Mouse (Mus musculus) gastrocnemius, postnatal 4 days (tissue): ENCODE measurements around the gene Khdc1c. TPM values are rescaled to one million over a fixed set of nuclear protein-coding genes. Genes with fewer than 3 reads are reported as not detected.

ENCODE experiments used
- total RNA-seq, 2 experiments: library from RNA; stranded (reverse); gene quantifications; 2 replicates each; pipeline ENCODE4 v1.2.3; 2021

Gene Khdc1c
- total RNA-seq, 2 experiments from 2014 or later: not detected

Other genes with a start within 250 kb of the Khdc1c start
- 1 to 10 TPM; 2.1 to 2.6 TPM for gene Tmem14a, start 149.8 kb upstream of the Khdc1c start, total RNA-seq
- 1 to 10 TPM in 1 of 2 experiments, not detected in 1; 1.0 TPM for gene Gsta3, start 127.7 kb upstream of the Khdc1c start, total RNA-seq
- gene Khdc1a, start 18.7 kb upstream of the Khdc1c start, total RNA-seq: not detected
- not detected for gene Khdc1b, start 15.2 kb downstream of the Khdc1c start, total RNA-seq